Mouse (Mus musculus) limb, embryonic 12.5 days (tissue): Measurements from ENCODE around the gene Cbx7. TPM values are rescaled to one million over a fixed set of nuclear protein-coding genes. Genes with fewer than 3 reads are reported as not detected.

Experiments
- ATAC-seq: fragments of 200-750 bp; cut with Nextera tagmentation; 2 replicates; pipeline ENCODE4 v1.8.0; 2017; ENCODE audit warnings: low read depth, moderate TSS enrichment; ENCODE audit not compliant: insufficient number of reproducible peaks, insufficient read depth, low FRiP score, low TSS enrichment
- H3K27ac ChIP-seq: fragments of 300-500 bp; sonication (generic); 2 replicates; pipeline ENCODE4 v1.5.1; 2016; ENCODE audit warnings: mild to moderate bottlenecking, moderate library complexity
- H3K27me3 ChIP-seq: fragments of 300-500 bp; sonication (generic); 2 replicates; pipeline ENCODE4 v1.6.1; 2016; ENCODE audit warnings: mild to moderate bottlenecking, moderate library complexity
- H3K36me3 ChIP-seq: fragments of 300-500 bp; sonication (generic); 2 replicates; pipeline ENCODE4 v1.6.1; 2016; ENCODE audit warnings: mild to moderate bottlenecking, moderate library complexity
- H3K4me1 ChIP-seq: fragments of 300-500 bp; sonication (generic); replicated peaks from 2 replicates; pipeline ENCODE4 v1.6.1; 2016
- H3K4me2 ChIP-seq: fragments of 300-500 bp; sonication (generic); 2 replicates; pipeline ENCODE4 v1.6.1; 2016; ENCODE audit warnings: mild to moderate bottlenecking, moderate library complexity
- H3K4me3 ChIP-seq: fragments of 300-500 bp; sonication (generic); replicated peaks from 2 replicates; pipeline ENCODE4 v1.5.1; 2016; ENCODE audit warnings: mild to moderate bottlenecking
- H3K9ac ChIP-seq: fragments of 300-500 bp; sonication (generic); replicated peaks from 2 replicates; pipeline ENCODE4 v1.6.1; 2016; ENCODE audit warnings: mild to moderate bottlenecking, moderate library complexity
- H3K9me3 ChIP-seq: fragments of 300-500 bp; sonication (generic); 2 replicates; pipeline ENCODE4 v1.6.1; 2016; ENCODE audit warnings: mild to moderate bottlenecking, moderate library complexity
- WGBS: fragments of 180-500 bp; shearing (Covaris S2); methylation state at CpG from one replicate; pipeline ENCODE4 v1.1.7; 2016; 5-methylcytosine and 5-hydroxymethylcytosine counted together
- polyA plus RNA-seq: library from polyadenylated mRNA; unstranded; fragments of >200 nt; fragmentation: Nextera tagmentation; extraction: Ambion mirVana; gene quantifications from 2 replicates; pipeline ENCODE4 v1.2.1, GENCODE M21; 2016

The Cbx7 gene
- polyA plus RNA-seq, 1 experiment from 2014 or later = 2.0 TPM

GRCm38 (mm10) chr15:80011778-80012526 is 41.0 kb upstream of the Cbx7 start:
- H3K27ac ChIP-seq = no peak overlapping the region; the same call in 1 of the 2 replicates
- H3K9me3 ChIP-seq = no peaks in the 10 kb centered on the region
- H3K36me3 ChIP-seq = no peaks in the 10 kb centered on the region
- H3K4me1 ChIP-seq = peaks cover 43% of the 10 kb centered on the region
- H3K4me2 ChIP-seq = peak overlapping the region; percentile 99
- peak overlapping the region; percentile 66 for H3K4me3 ChIP-seq
- H3K9ac ChIP-seq = peak overlapping the region; percentile 71
- ATAC-seq = no peak
- H3K27me3 ChIP-seq = peaks cover 91% of the 10 kb centered on the region
- 1% methylated on average over 56 of the region's 56 CpGs for WGBS

DNA sequence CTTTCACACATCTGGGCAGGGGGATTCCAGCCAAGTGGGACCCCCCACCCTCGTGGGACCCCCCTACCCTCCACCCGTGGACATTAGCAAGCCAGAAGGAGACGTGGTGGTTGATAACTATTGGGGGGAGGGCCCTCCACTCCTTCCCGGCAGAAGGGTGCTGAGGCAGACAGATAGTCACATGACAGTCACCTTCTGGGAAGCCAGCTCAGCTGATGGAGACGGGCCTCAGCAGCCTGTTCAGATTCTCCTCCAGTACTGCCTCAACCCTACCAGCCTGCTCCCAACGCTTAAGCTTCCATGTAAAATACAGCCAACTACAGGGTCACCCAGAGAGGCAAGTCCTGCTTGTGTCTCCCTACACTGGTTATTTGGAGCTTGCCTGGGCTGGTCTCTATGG is 40.3 kb upstream of the Cbx7 start:
- no peaks in the 10 kb centered on the region for H3K36me3 ChIP-seq
- no peak overlapping the region for H3K27ac ChIP-seq
- WGBS = 29% methylated on average over 6 of the region's 6 CpGs
- H3K9ac ChIP-seq = no peak overlapping the region
- peaks cover 83% of the 10 kb centered on the region for H3K27me3 ChIP-seq
- H3K4me2 ChIP-seq = peak overlapping the region; percentile 99
- 0 out of 2 replicates have a peak overlapping the region, but pooled peaks have one; percentile 66 for H3K4me3 ChIP-seq
- H3K9me3 ChIP-seq = no peaks in the 10 kb centered on the region
- H3K4me1 ChIP-seq = peaks cover 43% of the 10 kb centered on the region
- no peak for ATAC-seq

DNA sequence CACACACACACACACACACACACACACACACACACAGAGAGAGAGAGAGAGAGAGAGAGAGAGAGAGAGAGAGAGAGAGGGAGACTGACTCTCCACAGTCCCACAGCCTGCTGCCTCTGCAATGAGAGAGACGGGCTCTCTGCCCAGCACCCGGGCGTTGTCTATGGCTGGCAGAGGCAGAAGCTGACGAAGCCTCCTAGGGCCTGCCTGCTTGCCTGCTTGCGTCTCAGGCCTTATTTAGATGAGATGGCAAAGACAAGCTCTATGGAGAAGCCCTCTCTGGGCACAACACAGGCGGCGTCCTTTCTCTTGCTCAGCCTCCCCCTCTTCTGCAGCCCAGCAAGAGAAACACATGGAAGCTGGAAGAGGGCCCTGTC is 39.3 kb upstream of the Cbx7 start:
- no peaks in the 10 kb centered on the region for H3K9me3 ChIP-seq
- H3K36me3 ChIP-seq = no peaks in the 10 kb centered on the region
- H3K27ac ChIP-seq = no peak overlapping the region
- H3K4me1 ChIP-seq = peaks cover 42% of the 10 kb centered on the region
- no peak overlapping the region for H3K9ac ChIP-seq
- no peak for ATAC-seq
- peaks cover 75% of the 10 kb centered on the region for H3K27me3 ChIP-seq
- H3K4me3 ChIP-seq = no peak overlapping the region
- H3K4me2 ChIP-seq = 0 out of 2 replicates have a peak overlapping the region, but pooled peaks have one; percentile 4
- WGBS = 33% methylated on average over 7 of the region's 7 CpGs

DNA sequence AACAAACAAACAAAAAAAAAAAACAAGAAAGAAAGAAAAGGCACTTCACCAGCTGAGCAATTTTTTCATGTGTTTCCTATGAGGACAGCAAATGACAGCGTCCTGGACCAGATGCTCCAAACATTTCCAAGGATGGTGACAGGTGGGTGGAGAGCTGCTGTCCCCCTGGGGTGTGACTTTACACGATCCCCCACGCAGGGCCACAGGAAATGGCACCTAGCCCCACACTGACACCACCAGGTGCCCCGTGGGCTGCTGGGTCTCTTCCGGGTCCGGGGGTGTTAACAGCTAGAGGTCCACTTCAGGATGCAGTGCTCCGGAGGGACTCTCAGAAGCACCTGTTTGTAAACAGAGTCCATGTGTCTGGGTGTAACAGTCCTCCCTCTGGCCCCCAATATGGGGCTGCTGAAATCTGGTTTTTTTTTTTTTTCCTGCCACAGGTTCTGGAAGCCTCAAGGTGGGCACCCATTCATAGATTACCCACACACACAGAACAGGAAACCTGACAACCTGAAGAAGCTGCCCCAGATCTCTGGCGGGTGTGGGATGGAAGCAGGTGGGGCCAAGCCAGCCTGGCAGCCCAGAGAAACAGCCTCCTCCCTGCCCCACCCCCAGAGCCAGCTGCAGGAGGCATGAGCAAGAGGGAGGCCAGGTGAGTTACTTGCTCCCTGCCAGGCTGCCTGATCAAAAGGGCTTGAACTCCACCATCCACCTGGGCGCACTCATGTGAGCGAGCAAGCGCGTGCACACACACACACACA is 38.7 kb upstream of the Cbx7 start:
- no peaks in the 10 kb centered on the region for H3K9me3 ChIP-seq
- ATAC-seq = no peak
- peaks cover 37% of the 10 kb centered on the region for H3K4me1 ChIP-seq
- H3K36me3 ChIP-seq = no peaks in the 10 kb centered on the region
- H3K4me2 ChIP-seq = no peak overlapping the region
- no peak overlapping the region for H3K4me3 ChIP-seq
- H3K27ac ChIP-seq = no peak overlapping the region
- no peak overlapping the region for H3K9ac ChIP-seq
- H3K27me3 ChIP-seq = peaks cover 72% of the 10 kb centered on the region
- WGBS = 37% methylated on average over 12 of the region's 12 CpGs

GRCm38 (mm10) chr15:80008461-80008860 is 37.5 kb upstream of the Cbx7 start:
- no peak overlapping the region for H3K4me2 ChIP-seq
- no peaks in the 10 kb centered on the region for H3K9me3 ChIP-seq
- H3K27ac ChIP-seq = no peak overlapping the region
- WGBS = 87% methylated on average over 6 of the region's 6 CpGs
- no peak for ATAC-seq
- peaks cover 61% of the 10 kb centered on the region for H3K27me3 ChIP-seq
- H3K36me3 ChIP-seq = no peaks in the 10 kb centered on the region
- peaks cover 25% of the 10 kb centered on the region for H3K4me1 ChIP-seq
- H3K9ac ChIP-seq = no peak overlapping the region
- H3K4me3 ChIP-seq = no peak overlapping the region

GRCm38 (mm10) chr15:80006156-80006555 is 35.2 kb upstream of the Cbx7 start:
- WGBS = 81% methylated on average over 7 of the region's 7 CpGs
- Histone ChIP-seq H3K9me3 (no peaks in the 10 kb centered on the region), H3K4me1 (peaks cover 4% of the 10 kb centered on the region), H3K27me3 (peaks cover 37% of the 10 kb centered on the region), H3K27ac (0 out of 2 replicates have a peak overlapping the region, but pooled peaks have one; percentile 12), H3K4me3 (no peak overlapping the region), H3K9ac (no peak overlapping the region; the same call in 1 of the 2 replicates), H3K4me2 (no peak overlapping the region), H3K36me3 (no peaks in the 10 kb centered on the region)
- ATAC-seq = no peak

DNA sequence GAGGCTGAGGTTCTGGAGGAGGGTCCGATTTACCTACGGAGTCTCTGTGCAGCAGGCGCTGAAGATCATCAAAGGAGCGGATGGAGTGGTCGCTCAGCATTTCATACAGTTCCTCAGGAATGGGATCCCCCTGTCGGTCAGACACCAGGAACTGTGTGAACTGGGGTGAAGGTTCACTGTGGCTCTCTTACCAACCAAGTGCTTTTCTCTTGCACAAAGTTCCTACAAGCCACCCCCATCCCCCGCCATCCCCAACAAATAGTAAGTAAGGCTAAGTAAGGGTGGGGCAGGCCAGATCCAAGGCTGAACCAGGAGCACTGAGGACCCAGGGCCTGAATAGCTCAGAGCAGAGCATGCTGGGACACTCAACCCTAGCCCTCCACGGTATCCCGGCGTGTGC is 34.5 kb upstream of the Cbx7 start:
- H3K4me3 ChIP-seq = no peak overlapping the region
- no peak for ATAC-seq
- no peaks in the 10 kb centered on the region for H3K9me3 ChIP-seq
- no peak overlapping the region for H3K27ac ChIP-seq
- no peak overlapping the region for H3K4me2 ChIP-seq
- H3K9ac ChIP-seq = no peak overlapping the region
- H3K36me3 ChIP-seq = no peaks in the 10 kb centered on the region
- H3K27me3 ChIP-seq = peaks cover 30% of the 10 kb centered on the region
- H3K4me1 ChIP-seq = peaks cover 4% of the 10 kb centered on the region
- WGBS = 83% methylated on average over 10 of the region's 10 CpGs

DNA sequence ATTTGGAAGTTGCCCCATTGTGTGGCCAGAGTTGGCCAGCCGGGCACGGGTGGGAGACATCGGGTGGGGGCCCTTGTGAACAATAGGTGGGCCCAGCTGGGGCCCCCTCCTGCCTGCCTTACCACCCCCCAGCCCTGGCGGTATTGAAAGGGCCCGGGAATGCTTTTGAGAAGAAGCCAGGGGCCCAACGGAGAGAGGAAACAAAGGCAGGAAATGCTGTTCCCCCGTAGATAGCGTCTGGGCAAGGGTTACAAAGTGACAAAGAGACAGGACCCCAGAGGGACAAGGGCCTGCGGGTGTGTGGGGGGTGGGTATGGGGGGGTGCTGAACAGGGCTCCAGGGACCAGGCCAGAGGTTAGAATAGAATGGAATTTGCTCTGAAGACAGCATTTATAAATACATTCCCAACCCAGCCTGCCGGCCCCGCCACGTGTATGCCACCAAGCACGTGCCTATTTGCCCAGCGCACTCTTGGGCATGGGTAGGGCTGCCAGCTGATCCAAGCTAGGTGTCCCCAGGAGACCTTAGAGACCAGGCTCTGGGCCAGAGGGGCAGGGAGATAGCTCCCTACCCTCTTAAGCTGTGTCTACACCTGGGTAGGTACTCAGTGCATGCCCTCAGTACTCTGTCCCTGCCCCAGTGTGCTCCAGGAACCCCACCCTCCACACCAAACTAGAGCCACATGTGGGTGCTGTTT is 33.9 kb upstream of the Cbx7 start:
- Histone ChIP-seq H3K4me3 (no peak overlapping the region), H3K27me3 (peaks cover 24% of the 10 kb centered on the region), H3K36me3 (no peaks in the 10 kb centered on the region), H3K4me1 (no peaks in the 10 kb centered on the region; the same call in none of the 2 replicates), H3K9ac (no peak overlapping the region), H3K27ac (no peak overlapping the region), H3K4me2 (no peak overlapping the region), H3K9me3 (no peaks in the 10 kb centered on the region)
- WGBS = 66% methylated on average over 14 of the region's 14 CpGs
- no peak for ATAC-seq

- Histone ChIP-seq H3K27me3 (peaks cover 12% of the 10 kb centered on the region), H3K36me3 (no peaks in the 10 kb centered on the region), H3K4me1 (no peaks in the 10 kb centered on the region; the same call in 1 of the 2 replicates), H3K4me3 (no peak overlapping the region), H3K9me3 (no peaks in the 10 kb centered on the region), H3K4me2 (no peak overlapping the region), H3K27ac (no peak overlapping the region), H3K9ac (no peak overlapping the region)
- 63% methylated on average over 2 of the region's 2 CpGs for WGBS
- ATAC-seq = no peak
These were observed 32.7 kb upstream of the Cbx7 start for GRCm38 (mm10) chr15:80003581-80003980.

DNA sequence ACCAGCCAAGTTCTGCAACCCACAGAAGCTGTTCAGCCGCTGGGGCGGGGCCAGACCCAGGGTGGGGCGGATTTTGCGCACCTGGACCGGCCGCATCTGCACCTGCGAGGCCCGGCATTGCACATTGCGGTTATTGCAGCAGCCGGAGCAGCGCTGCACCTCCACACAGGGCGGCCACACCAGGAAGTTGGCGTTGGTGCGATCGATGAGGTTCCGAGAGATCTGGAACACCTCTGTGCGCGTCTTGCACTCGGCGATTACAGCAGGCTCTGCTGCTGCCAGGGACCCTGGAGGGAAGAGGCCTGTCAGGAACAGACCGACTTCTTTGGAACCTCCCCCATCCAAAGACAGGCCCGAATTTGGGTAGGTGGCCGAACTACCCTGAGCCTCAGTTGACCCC is 30.7 kb upstream of the Cbx7 start:
- Histone ChIP-seq H3K4me1 (no peaks in the 10 kb centered on the region; the same call in 1 of the 2 replicates), H3K9me3 (no peaks in the 10 kb centered on the region), H3K4me2 (no peak overlapping the region), H3K27me3 (peaks cover 5% of the 10 kb centered on the region; the same call in 1 of the 2 replicates), H3K36me3 (no peaks in the 10 kb centered on the region), H3K27ac (no peak overlapping the region), H3K4me3 (no peak overlapping the region), H3K9ac (no peak overlapping the region)
- WGBS = 90% methylated on average over 23 of the region's 23 CpGs
- ATAC-seq = no peak

- 0 out of 2 replicates have a peak overlapping the region, but pooled peaks have one; percentile 12 for H3K9ac ChIP-seq
- H3K4me1 ChIP-seq = no peaks in the 10 kb centered on the region; the same call in 1 of the 2 replicates
- peaks cover 5% of the 10 kb centered on the region; the same call in 1 of the 2 replicates for H3K27me3 ChIP-seq
- no peaks in the 10 kb centered on the region for H3K36me3 ChIP-seq
- H3K4me2 ChIP-seq = no peak overlapping the region
- H3K4me3 ChIP-seq = no peak overlapping the region
- no peaks in the 10 kb centered on the region for H3K9me3 ChIP-seq
- WGBS = 65% methylated on average over 8 of the region's 8 CpGs
- H3K27ac ChIP-seq = no peak overlapping the region
- ATAC-seq = no peak
These were observed 29.8 kb upstream of the Cbx7 start for GRCm38 (mm10) chr15:80000694-80001093.
